Mouse (Mus musculus) MEL (cell line): ENCODE measurements at regions not wholly inside any gene's neighbourhood (a gene's known extent, or its start where the extent isn't known, plus 50 kb on each side); places are given as distances from the start of the nearest gene placed in this dataset.

Experiments used
- DNase-seq: peaks from one replicate; pipeline ENCODE4 v3.0.0; 2011; ENCODE audit warnings: low read depth, low spot score
- H3K27ac ChIP-seq: 2 replicates; pipeline ENCODE4 v1.5.1; 2012; ENCODE audit warnings: low read depth, mild to moderate bottlenecking, control low read depth, low read length, moderate library complexity; ENCODE audit not compliant: control insufficient read depth
- H3K27me3 ChIP-seq, 2 experiments: fragments of 150-350 bp in 1 of 2; sonication (generic) in 1 of 2; 2 replicates each; pipeline ENCODE4 v1.6.1; 2012; ENCODE audit warnings: low read length in 2 of 2, mild to moderate bottlenecking in 2 of 2, improper control_type of control experiment in 1 of 2, moderate library complexity in 1 of 2; ENCODE audit not compliant: insufficient read depth in 2 of 2, control insufficient read depth in 1 of 2
- H3K36me3 ChIP-seq, 2 experiments: 2 replicates each; pipeline ENCODE4 v1.6.1; 2012 to 2014; ENCODE audit warnings: low read length in 2 of 2, improper control_type of control experiment in 1 of 2, inconsistent platforms in 1 of 2, mild to moderate bottlenecking in 1 of 2; ENCODE audit not compliant: insufficient read depth in 2 of 2, control insufficient read depth in 1 of 2
- H3K4me1 ChIP-seq, 2 experiments: fragments of 150-350 bp in 1 of 2; sonication (generic) in 1 of 2; 2 replicates each; pipeline ENCODE4 v1.6.1; 2012; ENCODE audit warnings: low read length in 2 of 2, improper control_type of control experiment in 1 of 2, mild to moderate bottlenecking in 1 of 2; ENCODE audit not compliant: insufficient read depth in 2 of 2, control insufficient read depth in 1 of 2
- H3K4me3 ChIP-seq, 2 experiments: fragments of 150-350 bp in 1 of 2; sonication (generic) in 1 of 2; 2 replicates each; pipeline ENCODE4 v1.5.1; 2012; ENCODE audit warnings: low read depth in 2 of 2, low read length in 2 of 2, mild to moderate bottlenecking in 2 of 2, moderate library complexity in 2 of 2, control low read depth in 1 of 2, improper control_type of control experiment in 1 of 2; ENCODE audit not compliant: control insufficient read depth in 1 of 2, insufficient read depth in 1 of 2
- H3K79me2 ChIP-seq: 2 replicates; pipeline ENCODE4 v1.6.1; 2012; ENCODE audit warnings: mild to moderate bottlenecking, low read length, moderate library complexity; ENCODE audit not compliant: control insufficient read depth, poor library complexity, insufficient read depth
- H3K9ac ChIP-seq: 2 replicates; pipeline ENCODE4 v1.6.1; 2012; ENCODE audit warnings: low read depth, mild to moderate bottlenecking, control low read depth, low read length, moderate library complexity; ENCODE audit not compliant: control insufficient read depth, poor library complexity, severe bottlenecking
- H3K9me3 ChIP-seq: fragments of 150-350 bp; sonication (generic); replicated peaks from 2 replicates; pipeline ENCODE4 v1.6.1; 2012; ENCODE audit warnings: mild to moderate bottlenecking, low read length, improper control_type of control experiment, moderate library complexity; ENCODE audit not compliant: insufficient read depth
- EP300 ChIP-seq, 2 experiments: IDR thresholded peaks; 2 replicates each; pipeline ENCODE4 v1.6.1; 2011; ENCODE audit warnings: improper control_type of control experiment in 2 of 2, low read length in 2 of 2, low read depth in 1 of 2, mild to moderate bottlenecking in 1 of 2
- ETS1 ChIP-seq: IDR thresholded peaks from 2 replicates; pipeline ENCODE4 v1.6.1; 2012; ENCODE audit warnings: low read depth, mild to moderate bottlenecking, inconsistent platforms, low read length, improper control_type of control experiment, moderate library complexity
- KAT2A ChIP-seq: conservative IDR thresholded peaks from 2 replicates; pipeline ENCODE4 v1.6.1; 2012; ENCODE audit warnings: low read depth, low read length, improper control_type of control experiment, inconsistent platforms
- MAX ChIP-seq: IDR thresholded peaks from 2 replicates; pipeline ENCODE4 v1.6.1; 2011; ENCODE audit warnings: low read length, improper control_type of control experiment
- MYC ChIP-seq: IDR thresholded peaks from 2 replicates; pipeline ENCODE4 v1.6.1; 2011; ENCODE audit warnings: low read depth, mild to moderate bottlenecking, low read length, improper control_type of control experiment, moderate library complexity
- NRF1 ChIP-seq: IDR thresholded peaks from 2 replicates; pipeline ENCODE4 v1.6.1; 2014; ENCODE audit warnings: low read depth, mild to moderate bottlenecking, inconsistent platforms, low read length, improper control_type of control experiment, moderate library complexity; ENCODE audit not compliant: poor library complexity, insufficient read depth, severe bottlenecking
- POLR2AphosphoS2 ChIP-seq: IDR thresholded peaks from 2 replicates; pipeline ENCODE4 v1.6.1; 2011; ENCODE audit warnings: low read length, improper control_type of control experiment
- POLR2AphosphoS5 ChIP-seq: IDR thresholded peaks from 2 replicates; pipeline ENCODE4 v1.6.1; 2012; ENCODE audit warnings: low read depth, borderline replicate concordance, mild to moderate bottlenecking, inconsistent platforms, low read length, moderate library complexity, mixed read lengths
- RAD21 ChIP-seq: IDR thresholded peaks from 2 replicates; pipeline ENCODE4 v1.6.1; 2011; ENCODE audit warnings: mild to moderate bottlenecking, low read depth, low read length, improper control_type of control experiment
- SMC3 ChIP-seq: IDR thresholded peaks from 2 replicates; pipeline ENCODE4 v1.6.1; 2011; ENCODE audit warnings: low read depth, low read length, improper control_type of control experiment
- TBP ChIP-seq: IDR thresholded peaks from 2 replicates; pipeline ENCODE4 v1.8.0; 2011; ENCODE audit warnings: low read depth, low read length, improper control_type of control experiment
- TCF12 ChIP-seq: IDR thresholded peaks from 2 replicates; pipeline ENCODE4 v1.6.1; 2014; ENCODE audit warnings: low read depth, mild to moderate bottlenecking, inconsistent platforms, low read length, improper control_type of control experiment, moderate library complexity
- UBTF ChIP-seq: IDR thresholded peaks from 2 replicates; pipeline ENCODE4 v1.6.1; 2012; ENCODE audit warnings: low read depth, mild to moderate bottlenecking, inconsistent platforms, low read length, improper control_type of control experiment, moderate library complexity, borderline replicate concordance; ENCODE audit not compliant: insufficient read depth
- USF1 ChIP-seq: IDR thresholded peaks from 2 replicates; pipeline ENCODE4 v1.6.1; 2014; ENCODE audit warnings: low read depth, mild to moderate bottlenecking, inconsistent platforms, low read length, improper control_type of control experiment, moderate library complexity
- USF2 ChIP-seq, 2 experiments: IDR thresholded peaks; 2 replicates each; pipeline ENCODE4 v1.6.1; 2011 to 2012; ENCODE audit warnings: improper control_type of control experiment in 2 of 2, low read length in 2 of 2, borderline replicate concordance in 1 of 2, inconsistent platforms in 1 of 2, low read depth in 1 of 2, mild to moderate bottlenecking in 1 of 2; ENCODE audit not compliant: insufficient read depth in 1 of 2
- ZC3H11A ChIP-seq: IDR thresholded peaks from 2 replicates; pipeline ENCODE4 v1.6.1; 2012; ENCODE audit warnings: low read depth, mild to moderate bottlenecking, inconsistent platforms, low read length, improper control_type of control experiment
- ZKSCAN1 ChIP-seq: IDR thresholded peaks from 2 replicates; pipeline ENCODE4 v1.6.1; 2012; ENCODE audit warnings: low read depth, mild to moderate bottlenecking, inconsistent platforms, low read length, improper control_type of control experiment, moderate library complexity
- ZMIZ1 ChIP-seq: IDR thresholded peaks from 2 replicates; pipeline ENCODE4 v1.6.1; 2012; ENCODE audit warnings: low read depth, mild to moderate bottlenecking, inconsistent platforms, low read length, improper control_type of control experiment, moderate library complexity

DNA sequence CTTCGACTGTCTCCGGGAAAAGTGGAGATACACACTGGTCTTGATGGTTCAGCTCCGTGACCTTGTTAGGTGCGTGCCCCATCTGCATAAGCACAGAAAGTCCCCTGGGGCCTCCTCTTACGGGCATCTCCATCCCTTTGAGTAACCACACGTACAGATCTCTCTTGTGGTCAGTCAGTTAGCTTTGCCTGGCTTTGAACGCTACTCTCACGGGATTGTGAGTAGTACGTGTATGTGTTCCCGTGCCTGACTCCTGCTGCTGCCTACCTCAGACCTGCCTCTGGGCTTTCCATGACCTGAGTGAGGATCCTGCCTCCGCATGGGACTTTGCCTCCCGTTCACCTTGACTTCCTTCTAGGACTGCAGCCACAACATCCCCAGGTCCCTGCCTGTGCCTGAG is 101.4 kb downstream of the Zfp36l2 start:
- H3K9ac ChIP-seq = no peak overlapping the region
- TF ChIP-seq POLR2AphosphoS2 (no peak), TCF12 (no peak), RAD21 (no peak), ZKSCAN1 (no peak), ZC3H11A (no peak), MAX (no peak), EP300 (IDR thresholded peaks at IDR 0.05; ENCODE audit: low read depth in 1 of 2, low read length in 2 of 2) (no peak), SMC3 (no peak), ZMIZ1 (no peak), TBP (no peak), MYC (no peak), POLR2AphosphoS5 (no peak)
- no peaks in the 10 kb centered on the region; a peak in 2 of 4 replicates for H3K27me3 ChIP-seq
- no peak for DNase-seq
- no peaks in the 10 kb centered on the region for H3K4me1 ChIP-seq
- H3K36me3 ChIP-seq = no peaks in the 10 kb centered on the region
- H3K9me3 ChIP-seq = no peaks in the 10 kb centered on the region
- no peak overlapping the region for H3K27ac ChIP-seq
- H3K4me3 ChIP-seq = no peak overlapping the region
- no peaks in the 10 kb centered on the region for H3K79me2 ChIP-seq

DNA sequence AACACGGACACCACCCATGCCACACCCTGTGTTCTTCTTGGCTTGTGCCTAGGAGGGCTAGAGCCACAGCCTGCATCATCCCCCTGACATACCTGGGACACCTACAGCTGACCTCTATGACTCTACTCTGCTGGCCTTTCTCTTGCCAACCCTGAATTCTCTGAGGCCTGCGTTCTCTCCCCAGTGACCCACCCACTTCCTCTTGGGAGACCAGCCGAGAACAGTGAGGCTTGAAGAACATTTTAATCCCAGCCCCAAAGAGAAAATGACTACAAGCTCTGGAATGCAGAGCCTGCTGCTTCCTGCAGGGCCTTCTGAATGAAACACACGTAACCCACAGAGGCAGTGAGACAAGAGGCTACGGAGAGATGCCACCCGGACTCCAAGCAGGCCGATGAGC is 102.0 kb downstream of the Zfp36l2 start:
- H3K4me1 ChIP-seq = no peaks in the 10 kb centered on the region
- H3K79me2 ChIP-seq = no peaks in the 10 kb centered on the region
- no peaks in the 10 kb centered on the region; a peak in 2 of 4 replicates for H3K27me3 ChIP-seq
- no peak overlapping the region for H3K4me3 ChIP-seq
- no peaks in the 10 kb centered on the region for H3K36me3 ChIP-seq
- TF ChIP-seq UBTF = no peak
- TF ChIP-seq NRF1 = no peak
- TF ChIP-seq KAT2A = no peak
- TF ChIP-seq USF2 (IDR thresholded peaks at IDR 0.05; ENCODE audit: borderline replicate concordance in 1 of 2, insufficient read depth in 1 of 2, low read depth in 1 of 2, low read length in 2 of 2) = no peak
- TF ChIP-seq ZKSCAN1 = no peak
- TF ChIP-seq USF1 = no peak
- TF ChIP-seq ETS1 = no peak
- H3K9ac ChIP-seq = no peak overlapping the region
- H3K9me3 ChIP-seq = no peaks in the 10 kb centered on the region
- no peak for DNase-seq
- H3K27ac ChIP-seq = no peak overlapping the region
